Mouse (Mus musculus) heart, adult 9 months (tissue): ENCODE data around the gene Abce1.

ENCODE experiments used
- DNase-seq, 2 experiments: peaks; one replicate each; pipeline ENCODE4 v3.0.0; 2022; ENCODE audit warnings: low spot score in 2 of 2

Gene Abce1

DNA sequence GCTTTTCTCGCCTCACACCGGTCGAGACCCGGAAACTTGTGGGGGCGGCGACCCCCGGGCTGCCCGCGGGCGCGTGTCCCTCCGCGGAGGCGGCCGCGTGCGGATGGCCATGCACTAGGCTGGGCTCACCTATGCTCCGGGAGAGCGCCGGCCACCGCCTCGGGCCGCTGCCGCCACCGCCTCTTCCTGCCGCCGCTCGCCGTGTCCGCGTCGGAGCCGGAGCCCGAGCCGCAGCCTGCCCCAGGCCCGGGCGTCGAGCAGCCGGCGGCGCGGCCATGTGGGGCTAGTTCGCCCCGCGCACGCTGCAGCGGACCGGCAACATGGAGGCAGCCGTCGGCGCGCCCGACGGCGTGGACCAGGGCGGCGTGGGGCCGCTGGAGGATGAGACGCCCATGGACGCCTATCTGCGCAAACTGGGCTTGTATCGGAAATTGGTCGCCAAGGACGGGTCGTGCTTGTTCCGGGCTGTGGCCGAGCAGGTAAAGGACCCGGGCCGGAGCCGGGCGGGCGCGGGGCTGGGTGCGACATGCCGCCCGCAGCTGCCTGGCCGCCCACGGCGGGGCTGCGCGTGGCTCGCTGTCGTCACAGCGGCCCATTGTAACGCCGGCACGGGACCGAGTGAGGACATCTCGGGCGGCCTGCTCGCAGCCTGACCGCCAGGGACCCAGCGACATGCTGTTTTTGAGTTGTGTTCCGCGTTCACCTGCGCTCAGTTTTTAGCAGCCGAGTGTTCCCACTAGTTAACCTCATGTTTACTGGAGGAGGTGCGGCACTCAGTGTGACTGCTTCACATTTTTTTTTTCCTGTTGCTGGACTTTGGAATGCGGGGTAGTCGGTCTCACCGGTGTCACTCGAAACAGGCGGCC is 71.7 kb downstream of the Abce1 start, which contains the start of gene Otud4:
Otud4 (plus strand) TSS at position 33 of the 866 bp plus-strand sequence.
- peak; percentile 30 to 43 for DNase-seq

- peak; percentile 99 for DNase-seq
Measured at GRCm38 (mm10) chr8:79638707-79639549, 72.6 kb downstream of the Abce1 start.

DNA sequence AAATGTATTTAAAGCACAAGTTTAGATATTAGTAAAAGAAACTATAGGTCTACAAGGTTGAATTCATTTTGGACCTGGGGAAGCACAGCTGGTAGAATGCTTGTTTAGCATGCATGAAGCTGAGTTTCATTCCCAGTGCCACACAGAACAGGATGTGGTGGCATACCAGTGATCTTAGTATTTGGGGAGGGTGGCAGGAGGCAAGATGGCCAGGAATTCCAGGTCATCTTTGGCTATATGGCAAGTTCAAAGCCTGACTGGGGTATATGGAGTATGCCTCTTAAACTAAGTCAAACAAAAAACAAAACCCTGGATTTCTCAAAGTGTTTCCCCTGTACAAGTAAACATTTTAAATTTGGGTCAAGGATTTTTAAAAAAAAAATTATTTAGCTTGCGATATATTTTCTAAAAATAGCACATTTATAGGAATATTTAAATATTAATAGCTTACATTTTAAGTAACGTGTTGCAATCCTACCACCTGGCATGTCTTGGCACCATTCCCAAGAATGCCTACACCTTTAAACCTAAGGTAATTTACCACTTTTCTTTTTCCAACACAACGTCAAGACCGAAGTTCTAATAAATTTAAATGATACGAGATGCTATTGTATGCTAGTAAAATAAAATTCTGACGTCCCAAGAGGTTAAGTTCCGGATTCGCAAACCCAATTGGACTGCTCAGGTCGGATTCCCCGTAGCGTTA is 73.4 kb downstream of the Abce1 start:
- DNase-seq, result no peak

- no peak for DNase-seq
Measured at GRCm38 (mm10) chr8:79637237-79637636, 74.3 kb downstream of the Abce1 start.

DNA sequence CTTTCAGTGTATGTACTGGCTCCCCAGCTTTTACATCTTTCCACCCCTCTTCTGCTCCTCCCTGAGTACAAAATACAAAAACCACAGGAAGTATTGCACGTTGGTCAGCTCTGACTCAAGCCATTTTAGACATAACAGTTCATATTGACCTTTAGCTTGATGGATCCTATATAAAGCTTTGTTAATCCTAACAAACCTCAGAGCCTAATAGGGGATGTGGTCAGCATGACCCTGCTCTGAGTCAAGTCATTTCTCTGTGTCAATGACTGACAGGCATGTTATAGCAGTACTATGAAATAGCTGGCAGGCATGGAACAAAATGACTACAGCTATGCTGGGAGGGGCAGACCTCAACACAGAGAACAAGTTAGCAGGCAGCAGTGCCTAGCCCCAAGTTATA is 75.4 kb downstream of the Abce1 start:
- DNase-seq, result no peak

DNA sequence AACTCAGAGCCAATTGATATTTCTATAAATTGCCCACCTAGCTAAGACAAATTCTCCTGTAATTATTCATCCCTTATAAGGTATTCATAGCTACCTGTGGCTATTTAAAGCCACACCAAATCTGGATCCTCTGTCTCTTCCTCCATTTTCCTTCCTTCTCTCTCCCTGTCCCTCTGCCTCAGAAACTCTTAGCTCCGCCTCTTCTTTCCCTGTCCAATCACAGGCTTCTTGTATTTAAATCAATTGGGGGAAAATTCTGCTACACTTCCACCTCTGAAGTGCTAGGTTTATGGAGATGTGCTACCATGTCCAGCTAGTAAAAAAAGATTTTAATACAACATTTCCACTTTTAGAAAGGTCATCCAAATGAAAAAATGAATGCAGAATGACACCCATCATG is 76.0 kb downstream of the Abce1 start:
- DNase-seq, result no peak
